Mouse (Mus musculus) MEL (cell line): ENCODE data around the gene Cfdp1. TPM values are rescaled to one million over a fixed set of nuclear protein-coding genes. Genes with fewer than 3 reads are reported as not detected.

Source experiments
- DNase-seq: peaks from one replicate; pipeline ENCODE4 v3.0.0; 2011; ENCODE audit warnings: low read depth, low spot score
- H3K27ac ChIP-seq: 2 replicates; pipeline ENCODE4 v1.5.1; 2012; ENCODE audit warnings: low read depth, mild to moderate bottlenecking, control low read depth, low read length, moderate library complexity; ENCODE audit not compliant: control insufficient read depth
- H3K27me3 ChIP-seq, 2 experiments: fragments of 150-350 bp in 1 of 2; sonication (generic) in 1 of 2; 2 replicates each; pipeline ENCODE4 v1.6.1; 2012; ENCODE audit warnings: low read length in 2 of 2, mild to moderate bottlenecking in 2 of 2, improper control_type of control experiment in 1 of 2, moderate library complexity in 1 of 2; ENCODE audit not compliant: insufficient read depth in 2 of 2, control insufficient read depth in 1 of 2
- H3K36me3 ChIP-seq, 2 experiments: 2 replicates each; pipeline ENCODE4 v1.6.1; 2012 to 2014; ENCODE audit warnings: low read length in 2 of 2, improper control_type of control experiment in 1 of 2, inconsistent platforms in 1 of 2, mild to moderate bottlenecking in 1 of 2; ENCODE audit not compliant: insufficient read depth in 2 of 2, control insufficient read depth in 1 of 2
- H3K4me1 ChIP-seq, 2 experiments: fragments of 150-350 bp in 1 of 2; sonication (generic) in 1 of 2; 2 replicates each; pipeline ENCODE4 v1.6.1; 2012; ENCODE audit warnings: low read length in 2 of 2, improper control_type of control experiment in 1 of 2, mild to moderate bottlenecking in 1 of 2; ENCODE audit not compliant: insufficient read depth in 2 of 2, control insufficient read depth in 1 of 2
- H3K4me3 ChIP-seq, 2 experiments: fragments of 150-350 bp in 1 of 2; sonication (generic) in 1 of 2; 2 replicates each; pipeline ENCODE4 v1.5.1; 2012; ENCODE audit warnings: low read depth in 2 of 2, low read length in 2 of 2, mild to moderate bottlenecking in 2 of 2, moderate library complexity in 2 of 2, control low read depth in 1 of 2, improper control_type of control experiment in 1 of 2; ENCODE audit not compliant: control insufficient read depth in 1 of 2, insufficient read depth in 1 of 2
- H3K79me2 ChIP-seq: 2 replicates; pipeline ENCODE4 v1.6.1; 2012; ENCODE audit warnings: mild to moderate bottlenecking, low read length, moderate library complexity; ENCODE audit not compliant: control insufficient read depth, poor library complexity, insufficient read depth
- H3K9ac ChIP-seq: 2 replicates; pipeline ENCODE4 v1.6.1; 2012; ENCODE audit warnings: low read depth, mild to moderate bottlenecking, control low read depth, low read length, moderate library complexity; ENCODE audit not compliant: control insufficient read depth, poor library complexity, severe bottlenecking
- H3K9me3 ChIP-seq: fragments of 150-350 bp; sonication (generic); replicated peaks from 2 replicates; pipeline ENCODE4 v1.6.1; 2012; ENCODE audit warnings: mild to moderate bottlenecking, low read length, improper control_type of control experiment, moderate library complexity; ENCODE audit not compliant: insufficient read depth
- BHLHE40 ChIP-seq: IDR thresholded peaks from 2 replicates; pipeline ENCODE4 v1.6.1; 2012; ENCODE audit warnings: low read depth, mild to moderate bottlenecking, inconsistent platforms, low read length, improper control_type of control experiment, borderline replicate concordance
- CHD2 ChIP-seq: IDR thresholded peaks from 2 replicates; pipeline ENCODE4 v1.6.1; 2011; ENCODE audit warnings: low read length, improper control_type of control experiment
- CTCF ChIP-seq, 3 experiments: IDR thresholded peaks in 2 of 3; conservative IDR thresholded peaks in 1 of 3; 2 replicates each; pipeline ENCODE4 v1.5.1; 2011 to 2012; ENCODE audit warnings: low read length in 3 of 3, low read depth in 2 of 3, mild to moderate bottlenecking in 2 of 3, improper control_type of control experiment in 1 of 3, inconsistent platforms in 1 of 3, mixed read lengths in 1 of 3, moderate library complexity in 1 of 3; ENCODE audit not compliant: control insufficient read depth in 1 of 3, insufficient read depth in 1 of 3, poor library complexity in 1 of 3, severe bottlenecking in 1 of 3
- EP300 ChIP-seq, 2 experiments: IDR thresholded peaks; 2 replicates each; pipeline ENCODE4 v1.6.1; 2011; ENCODE audit warnings: improper control_type of control experiment in 2 of 2, low read length in 2 of 2, low read depth in 1 of 2, mild to moderate bottlenecking in 1 of 2
- GABPA ChIP-seq: IDR thresholded peaks from 2 replicates; pipeline ENCODE4 v1.6.1; 2012; ENCODE audit warnings: low read depth, mild to moderate bottlenecking, inconsistent platforms, low read length, improper control_type of control experiment, moderate library complexity
- HCFC1 ChIP-seq: IDR thresholded peaks from 2 replicates; pipeline ENCODE4 v1.6.1; 2012; ENCODE audit warnings: low read depth, mild to moderate bottlenecking, inconsistent platforms, low read length, improper control_type of control experiment, moderate library complexity
- KAT2A ChIP-seq: conservative IDR thresholded peaks from 2 replicates; pipeline ENCODE4 v1.6.1; 2012; ENCODE audit warnings: low read depth, low read length, improper control_type of control experiment, inconsistent platforms
- MAFK ChIP-seq: IDR thresholded peaks from 2 replicates; pipeline ENCODE4 v1.6.1; 2011; ENCODE audit warnings: low read depth, mild to moderate bottlenecking, low read length, improper control_type of control experiment, borderline replicate concordance
- MAX ChIP-seq: IDR thresholded peaks from 2 replicates; pipeline ENCODE4 v1.6.1; 2011; ENCODE audit warnings: low read length, improper control_type of control experiment
- MAZ ChIP-seq: IDR thresholded peaks from 2 replicates; pipeline ENCODE4 v1.6.1; 2012; ENCODE audit warnings: low read depth, mild to moderate bottlenecking, inconsistent platforms, low read length, improper control_type of control experiment
- MEF2A ChIP-seq: IDR thresholded peaks from 2 replicates; pipeline ENCODE4 v1.6.1; 2014; ENCODE audit warnings: low read depth, mild to moderate bottlenecking, inconsistent platforms, low read length, improper control_type of control experiment; ENCODE audit not compliant: poor library complexity, insufficient replicate concordance, severe bottlenecking; ENCODE audit errors: extremely low read depth
- MXI1 ChIP-seq: IDR thresholded peaks from 2 replicates; pipeline ENCODE4 v1.6.1; 2011; ENCODE audit warnings: mild to moderate bottlenecking, low read depth, low read length, improper control_type of control experiment
- MYB ChIP-seq: IDR thresholded peaks from 2 replicates; pipeline ENCODE4 v1.6.1; 2011; ENCODE audit warnings: mild to moderate bottlenecking, low read depth, low read length, improper control_type of control experiment
- POLR2A ChIP-seq, 2 experiments: IDR thresholded peaks; 2 replicates each; pipeline ENCODE4 v1.6.1; 2011 to 2012; ENCODE audit warnings: low read length in 2 of 2, mild to moderate bottlenecking in 2 of 2, control low read depth in 1 of 2, improper control_type of control experiment in 1 of 2, low read depth in 1 of 2, moderate library complexity in 1 of 2; ENCODE audit not compliant: control insufficient read depth in 1 of 2, insufficient read depth in 1 of 2, poor library complexity in 1 of 2
- SIN3A ChIP-seq: IDR thresholded peaks from 2 replicates; pipeline ENCODE4 v1.6.1; 2012; ENCODE audit warnings: low read length, improper control_type of control experiment, inconsistent platforms
- SMC3 ChIP-seq: IDR thresholded peaks from 2 replicates; pipeline ENCODE4 v1.6.1; 2011; ENCODE audit warnings: low read depth, low read length, improper control_type of control experiment
- TAL1 ChIP-seq: IDR thresholded peaks from 2 replicates; pipeline ENCODE4 v1.6.1; 2012; ENCODE audit warnings: mild to moderate bottlenecking, inconsistent platforms, low read length, moderate library complexity, mixed read lengths
- TBP ChIP-seq: IDR thresholded peaks from 2 replicates; pipeline ENCODE4 v1.8.0; 2011; ENCODE audit warnings: low read depth, low read length, improper control_type of control experiment
- TCF12 ChIP-seq: IDR thresholded peaks from 2 replicates; pipeline ENCODE4 v1.6.1; 2014; ENCODE audit warnings: low read depth, mild to moderate bottlenecking, inconsistent platforms, low read length, improper control_type of control experiment, moderate library complexity
- USF2 ChIP-seq, 2 experiments: IDR thresholded peaks; 2 replicates each; pipeline ENCODE4 v1.6.1; 2011 to 2012; ENCODE audit warnings: improper control_type of control experiment in 2 of 2, low read length in 2 of 2, borderline replicate concordance in 1 of 2, inconsistent platforms in 1 of 2, low read depth in 1 of 2, mild to moderate bottlenecking in 1 of 2; ENCODE audit not compliant: insufficient read depth in 1 of 2
- ZMIZ1 ChIP-seq: IDR thresholded peaks from 2 replicates; pipeline ENCODE4 v1.6.1; 2012; ENCODE audit warnings: low read depth, mild to moderate bottlenecking, inconsistent platforms, low read length, improper control_type of control experiment, moderate library complexity
- ZNF384 ChIP-seq: IDR thresholded peaks from 2 replicates; pipeline ENCODE4 v1.6.1; 2012; ENCODE audit warnings: low read depth, mild to moderate bottlenecking, inconsistent platforms, low read length, improper control_type of control experiment
- polyA plus RNA-seq, 2 experiments: library from polyadenylated mRNA; stranded (reverse) in 1 of 2; unstranded in 1 of 2; fragments of >175 nt in 1 of 2; fragments of >200 nt in 1 of 2; gene quantifications; 2 replicates each; pipeline versions ENCODE4 v1.2.1 to v1.2.4; 2012; ENCODE audit warnings: low replicate concordance in 2 of 2, low read depth in 1 of 2; ENCODE audit not compliant: insufficient read length in 2 of 2, insufficient read depth in 1 of 2, missing spikeins in 1 of 2
- total RNA-seq: library from RNA; depleted of rRNA; stranded (reverse); fragments of 300-350 nt; gene quantifications from 2 replicates; pipeline ENCODE4 v1.2.3, GENCODE M21; 2012

Gene Cfdp1
- total and polyA plus RNA-seq, 3 experiments: 185 to 214 TPM; not detected in 1

- no peak overlapping the region for H3K4me3 ChIP-seq
- DNase-seq: no peak
- H3K27me3 ChIP-seq: no peaks in the 10 kb centered on the region
- no peaks in the 10 kb centered on the region for H3K9me3 ChIP-seq
- no peaks in the 10 kb centered on the region for H3K36me3 ChIP-seq
- H3K9ac ChIP-seq: no peak overlapping the region
- H3K4me1 ChIP-seq: no peaks in the 10 kb centered on the region
- H3K27ac ChIP-seq: no peak overlapping the region
- no peaks in the 10 kb centered on the region for H3K79me2 ChIP-seq
- no peak for TF ChIP-seq ZNF384
- TF ChIP-seq EP300 (IDR thresholded peaks at IDR 0.05; ENCODE audit: low read depth in 1 of 2, low read length in 2 of 2): no peak
- TF ChIP-seq GABPA: no peak
- no peak for TF ChIP-seq MAZ
- TF ChIP-seq KAT2A: no peak
- no peak for TF ChIP-seq MEF2A
- no peak for TF ChIP-seq MXI1
- no peak for TF ChIP-seq TAL1
- no peak for TF ChIP-seq SIN3A
These were observed 93.4 kb downstream of the Cfdp1 start for GRCm38 (mm10) chr8:111760708-111761107.

DNA sequence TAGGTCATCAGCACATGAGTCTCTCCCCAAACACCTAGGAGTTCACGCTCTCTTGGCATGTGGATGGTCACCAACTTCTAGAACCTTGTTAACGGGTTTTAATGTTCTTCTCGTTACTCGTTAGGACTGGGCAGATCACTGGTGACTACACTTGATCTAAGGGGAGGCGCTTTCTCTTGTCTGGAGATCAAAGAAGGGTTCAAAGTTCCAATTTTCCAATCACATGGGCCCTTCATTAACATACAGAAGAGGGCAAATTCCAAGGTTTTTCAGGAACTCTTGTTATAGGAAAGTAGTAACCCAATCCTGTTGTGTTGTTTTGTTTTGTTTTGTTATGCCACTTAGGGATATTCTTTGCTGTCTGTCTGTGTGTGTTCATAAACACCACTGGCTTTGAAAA lies 95.3 kb downstream of the Cfdp1 start:
- Histone ChIP-seq H3K9me3 (no peaks in the 10 kb centered on the region), H3K79me2 (no peaks in the 10 kb centered on the region), H3K27ac (no peak overlapping the region), H3K4me1 (peaks cover 5 to 7% of the 10 kb centered on the region in 2 experiments), H3K4me3 (no peak overlapping the region), H3K27me3 (no peaks in the 10 kb centered on the region), H3K9ac (no peak overlapping the region), H3K36me3 (peaks cover 0 to 5% of the 10 kb centered on the region in 2 experiments; a peak in 1 of 4 replicates)
- no peak for DNase-seq
- TF ChIP-seq BHLHE40: no peak
- TF ChIP-seq TBP: no peak
- no peak for TF ChIP-seq TAL1
- no peak for TF ChIP-seq HCFC1
- TF ChIP-seq MAX: no peak
- TF ChIP-seq ZNF384: no peak
- TF ChIP-seq USF2 (IDR thresholded peaks at IDR 0.05; ENCODE audit: borderline replicate concordance in 1 of 2, insufficient read depth in 1 of 2, low read depth in 1 of 2, low read length in 2 of 2): no peak
- no peak for TF ChIP-seq SIN3A
- no peak for TF ChIP-seq TCF12
- TF ChIP-seq POLR2A (IDR thresholded peaks at IDR 0.05; ENCODE audit: control insufficient read depth in 1 of 2, insufficient read depth in 1 of 2, low read depth in 1 of 2, low read length in 2 of 2, poor library complexity in 1 of 2): no peak
- TF ChIP-seq KAT2A: no peak
- no peak for TF ChIP-seq MAFK
- no peak for TF ChIP-seq CTCF (IDR thresholded peaks at IDR 0.05 in 2 of 3, conservative IDR thresholded peaks at IDR 0.05 in 1 of 3; ENCODE audit: control insufficient read depth in 1 of 3, insufficient read depth in 1 of 3, low read depth in 2 of 3, low read length in 3 of 3, poor library complexity in 1 of 3, severe bottlenecking in 1 of 3)
- TF ChIP-seq CHD2: no peak
- TF ChIP-seq SMC3: no peak
- TF ChIP-seq ZMIZ1: no peak
- no peak for TF ChIP-seq EP300 (IDR thresholded peaks at IDR 0.05; ENCODE audit: low read depth in 1 of 2, low read length in 2 of 2)
- TF ChIP-seq MYB: no peak
- no peak for TF ChIP-seq MAZ
